Mouse (Mus musculus): ENCODE data around the gene Brsk2.
"Not testable (repeated sequence)": the region's sequence is repeated elsewhere in the genome, so short reads cannot be mapped to it uniquely, and the experiment has no call there.

Gene Brsk2

DNA sequence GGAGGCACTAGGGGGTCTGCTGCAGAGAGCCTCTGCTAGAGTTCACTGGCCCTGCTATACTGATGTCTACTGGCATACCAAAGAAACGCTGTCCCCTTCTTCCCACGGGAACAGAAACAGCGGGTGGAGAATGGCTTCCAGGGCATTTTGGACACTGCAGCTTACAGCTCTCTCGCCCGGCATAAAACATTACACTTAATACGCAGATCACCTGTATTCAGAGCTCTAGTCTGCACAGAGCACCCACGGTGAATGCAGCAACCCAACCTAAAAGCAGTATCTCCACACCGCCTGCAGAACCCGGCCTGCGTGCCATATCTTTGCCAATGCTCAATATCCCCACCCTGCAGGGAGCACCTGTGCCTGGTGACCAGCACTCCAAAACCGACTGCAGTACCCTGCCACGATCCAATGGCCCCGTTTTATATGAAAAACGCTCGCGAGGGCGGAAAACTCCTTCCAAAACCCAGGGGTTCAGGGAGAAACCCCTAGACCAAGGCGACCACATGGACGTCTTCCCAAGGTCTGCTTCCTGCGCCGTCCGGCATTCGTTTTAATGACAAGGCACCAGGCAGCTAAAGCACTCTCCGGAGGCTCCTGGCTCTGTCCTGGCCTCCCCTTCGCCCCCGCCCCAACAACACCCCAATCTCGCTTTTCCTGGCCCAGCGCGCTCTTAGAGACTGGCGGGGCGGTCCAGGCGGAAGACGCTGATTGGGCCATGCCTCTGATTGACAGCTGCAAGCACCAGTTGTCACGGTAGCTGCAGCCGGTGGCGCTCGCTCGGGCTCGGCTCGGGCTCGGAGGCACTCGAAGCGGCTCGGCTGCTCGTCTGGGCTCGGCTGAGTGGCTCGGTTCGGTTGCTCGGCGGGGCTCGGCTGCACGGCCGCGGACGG is at the start of gene Brsk2:
Gene Brsk2, plus strand, starts transcription at position 846 of the 893 bp plus-strand sequence.
- no peak for DNase-seq (ENCODE audit: low spot score)

DNA sequence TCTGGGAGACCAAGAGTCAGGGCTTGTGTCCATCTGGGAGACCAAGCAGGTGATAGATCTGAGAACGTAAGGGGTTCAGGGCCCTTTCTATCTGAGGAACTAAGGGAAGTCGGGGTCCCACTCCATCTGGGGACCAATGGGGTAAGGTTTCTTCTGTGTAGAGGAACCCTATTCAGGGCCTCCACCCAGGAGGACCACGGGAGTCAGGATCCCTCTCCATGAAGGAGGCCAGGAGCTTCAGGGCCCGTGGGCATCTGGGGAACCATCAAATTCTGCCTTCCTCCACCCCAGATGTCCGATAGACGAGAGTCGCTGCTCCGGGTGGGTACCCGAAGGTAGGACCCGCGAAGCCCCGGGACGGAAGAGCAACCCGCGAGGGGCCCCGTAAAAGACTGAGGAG is 47.7 kb upstream of the Brsk2 start:
- peak; percentile 10 for DNase-seq (ENCODE audit: low spot score)

DNA sequence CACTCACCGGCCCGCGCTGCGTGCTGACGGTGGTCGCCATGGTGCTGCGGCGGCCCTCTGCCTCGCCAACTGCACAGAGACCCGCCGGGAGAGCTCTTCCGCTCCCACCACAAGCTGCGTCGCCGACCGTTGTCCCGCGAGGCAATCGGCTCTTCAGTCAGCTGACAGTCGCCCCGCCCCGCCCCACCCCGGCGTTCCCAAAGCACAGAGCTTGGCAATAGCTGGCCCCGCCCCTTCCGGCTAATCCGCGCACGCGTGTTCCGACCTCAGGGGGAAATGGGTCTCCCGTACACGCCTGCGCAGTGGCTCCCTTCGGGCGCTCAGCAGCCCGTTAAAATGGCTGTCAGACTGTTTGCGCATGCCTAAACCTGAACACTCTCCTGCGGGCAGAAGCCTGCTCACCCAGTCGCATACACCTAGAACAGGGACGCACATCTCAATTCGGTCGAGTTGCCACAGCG is 47.3 kb upstream of the Brsk2 start:
- DNase-seq (ENCODE audit: low spot score), result peak; percentile 99

DNA sequence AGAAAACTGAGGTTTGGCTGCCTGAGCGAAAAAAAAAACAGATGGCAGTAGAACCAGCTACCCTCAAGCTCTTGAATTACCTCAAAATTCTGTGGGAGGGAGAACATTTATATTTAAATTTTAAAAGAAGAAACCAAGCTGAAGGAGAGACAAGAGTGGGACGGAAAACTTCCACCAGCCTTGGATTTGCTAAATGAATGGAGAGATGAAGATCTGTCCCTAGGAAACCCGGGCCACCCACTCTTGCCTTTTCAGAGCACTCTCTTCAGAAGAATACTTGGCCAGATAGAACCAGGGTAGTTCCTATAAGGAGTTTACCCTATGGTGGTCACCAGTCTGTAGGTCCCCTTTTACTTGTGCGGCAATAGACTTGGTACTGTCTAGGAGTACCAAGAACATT is 46.8 kb upstream of the Brsk2 start:
- no peak for DNase-seq (ENCODE audit: low spot score)

DNA sequence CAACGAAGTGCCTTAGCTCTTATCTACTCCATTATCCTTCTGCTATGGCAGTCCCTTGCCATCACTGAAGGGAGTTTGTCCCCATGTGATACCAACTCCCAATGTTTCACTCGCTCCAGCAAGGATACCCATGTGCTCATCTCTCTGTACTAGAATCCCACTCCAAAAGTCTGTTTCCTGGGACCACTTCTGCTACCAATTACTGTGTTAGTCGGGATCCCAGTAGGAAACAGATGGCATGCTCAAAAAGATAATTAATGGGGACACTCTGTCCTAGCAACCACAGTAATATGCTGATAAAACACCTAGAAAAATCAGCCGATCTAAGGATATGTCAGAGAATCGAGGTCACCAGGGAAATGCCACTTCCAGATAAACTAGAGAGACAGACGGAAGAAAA is 41.0 kb upstream of the Brsk2 start:
- DNase-seq (ENCODE audit: low spot score), result no peak

DNA sequence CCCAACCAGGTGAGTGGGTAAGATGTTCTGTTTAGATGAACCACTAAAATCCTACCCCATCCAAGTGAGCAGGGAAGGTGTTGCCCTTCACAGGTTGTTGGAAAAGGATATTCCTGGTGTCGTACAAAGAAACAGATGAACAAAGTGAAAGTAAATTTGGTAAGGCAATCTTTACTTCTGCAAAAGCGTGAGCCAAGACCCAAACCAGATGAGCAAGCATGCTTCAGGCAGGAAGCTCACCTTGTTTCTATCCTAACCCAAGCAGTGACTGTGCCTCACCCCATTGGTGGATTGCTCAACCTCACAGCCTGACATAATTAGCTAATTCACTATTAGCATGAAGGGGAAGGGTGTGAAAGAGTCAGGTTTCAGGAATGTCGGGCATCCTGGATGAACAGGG is 38.2 kb upstream of the Brsk2 start:
- DNase-seq (ENCODE audit: low spot score), result no peak

DNA sequence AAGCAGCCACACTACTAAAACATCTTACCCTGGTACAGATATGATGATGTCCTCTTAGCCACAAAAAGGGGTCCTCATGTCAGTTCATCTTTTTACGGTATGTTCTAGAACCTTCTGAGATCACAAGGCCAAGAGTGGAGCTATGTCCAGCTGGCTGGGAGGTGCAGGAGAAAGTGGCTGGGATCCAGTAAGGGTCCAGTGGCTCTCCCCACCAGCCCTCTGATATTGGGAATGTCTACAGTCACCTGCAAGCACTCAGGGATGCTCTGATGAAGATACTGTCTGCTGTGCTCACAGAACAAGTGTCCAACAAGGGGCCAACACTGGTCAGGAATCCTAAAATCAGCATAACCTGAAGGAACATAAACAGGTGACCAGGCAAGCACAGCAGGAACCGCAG is 31.1 kb upstream of the Brsk2 start, which contains the start of gene Tollip:
Gene Tollip, minus strand, starts transcription at position 101 of the 400 bp plus-strand sequence.
- DNase-seq (ENCODE audit: low spot score), result no peak

DNA sequence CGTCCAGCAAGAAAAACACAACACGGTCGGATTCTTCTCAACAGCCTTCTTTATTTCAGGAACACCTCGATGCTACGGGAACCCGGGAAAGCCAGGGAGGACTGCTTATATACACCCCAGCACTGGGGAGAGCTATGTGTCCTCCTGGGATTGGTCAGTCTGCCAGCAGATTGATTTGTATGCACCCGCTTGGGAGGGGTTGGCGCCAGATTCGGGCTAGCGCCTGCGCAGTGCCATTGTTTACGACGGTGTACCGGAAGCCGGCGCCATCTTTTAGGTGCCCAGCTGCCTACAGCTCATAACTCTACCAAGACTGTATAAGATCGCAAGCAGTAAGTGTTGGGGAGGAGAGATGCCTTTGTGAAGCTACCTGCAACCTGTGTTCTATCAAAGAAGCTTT is 25.4 kb upstream of the Brsk2 start:
- DNase-seq (ENCODE audit: low spot score), result not testable (repeated sequence)

DNA sequence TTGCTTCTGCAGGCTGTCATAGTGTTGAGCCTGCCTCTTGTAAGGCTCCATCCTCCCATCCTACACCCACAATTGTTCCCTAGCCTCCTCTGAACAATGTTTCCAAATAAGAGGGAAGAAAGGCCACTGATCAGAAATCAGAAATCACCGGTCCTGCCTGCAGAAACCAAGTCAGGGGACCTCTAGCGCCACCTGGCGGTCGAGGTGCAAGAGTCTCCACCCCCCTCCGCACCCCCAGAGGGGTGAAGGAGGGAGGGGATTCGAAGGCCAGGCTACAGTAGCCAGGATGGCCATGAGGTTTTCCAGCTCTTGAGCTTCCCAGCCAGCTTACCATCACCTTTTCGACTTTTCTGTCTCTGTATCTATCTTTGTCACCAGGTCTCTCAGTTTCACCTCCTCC is 24.6 kb upstream of the Brsk2 start:
- DNase-seq (ENCODE audit: low spot score), result peak; percentile 52

DNA sequence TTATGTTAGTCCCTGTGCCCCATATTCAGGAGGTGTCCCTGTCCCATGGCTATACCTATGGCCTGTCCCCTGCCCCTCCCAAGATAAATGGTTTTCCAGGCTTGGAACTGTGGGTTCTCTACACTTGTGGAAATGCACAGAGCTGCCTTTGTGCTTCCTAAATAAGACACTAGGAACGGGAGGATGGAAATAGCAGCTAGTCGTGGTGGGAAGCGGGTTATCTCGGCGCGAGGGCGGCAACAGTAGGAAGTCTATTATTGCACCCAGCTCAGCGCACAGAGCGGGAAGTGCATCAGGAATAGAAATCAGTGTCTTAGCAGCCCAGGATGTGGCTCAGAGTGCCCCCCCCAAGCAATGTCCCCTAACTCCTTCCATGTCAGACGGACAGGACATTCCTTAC is 20.9 kb upstream of the Brsk2 start:
- no peak for DNase-seq (ENCODE audit: low spot score)

DNA sequence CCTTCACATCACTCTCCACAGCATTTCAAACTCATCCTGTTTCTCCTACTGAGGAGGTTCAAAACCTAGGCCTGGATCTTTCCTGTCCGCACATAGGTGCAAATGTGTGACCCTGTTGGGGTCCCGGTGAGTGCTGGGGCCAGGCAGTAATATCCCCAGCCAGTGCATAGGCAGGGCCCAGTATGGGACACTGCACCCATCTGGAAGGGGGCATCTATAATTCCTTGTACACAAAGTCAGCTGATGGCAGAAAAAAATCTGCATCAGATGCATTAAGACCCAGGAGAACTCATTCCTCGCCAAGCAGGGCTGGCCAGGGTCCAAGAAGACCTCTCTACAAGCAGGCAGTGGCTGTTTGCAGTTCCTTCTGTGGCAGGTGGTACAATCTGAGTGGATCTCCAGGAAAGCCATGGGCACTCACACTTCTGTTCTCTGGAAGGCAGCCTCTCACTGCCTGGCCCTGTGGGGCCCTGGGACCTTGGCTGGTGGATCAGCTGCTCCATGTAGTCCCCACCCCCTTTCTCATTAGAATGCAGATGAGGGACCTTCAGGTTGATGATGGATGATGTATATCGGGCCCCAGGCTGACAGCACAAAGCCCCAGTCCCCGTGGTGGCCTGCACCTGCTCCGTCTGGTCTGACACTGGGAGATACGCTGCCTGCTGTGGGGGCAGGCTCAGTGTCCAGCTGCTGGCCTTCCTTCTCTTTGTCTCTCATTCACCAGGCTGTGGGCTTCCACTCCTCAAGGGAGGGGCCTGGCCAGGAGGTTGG is 15.2 kb upstream of the Brsk2 start:
- no peak for DNase-seq (ENCODE audit: low spot score)

DNA sequence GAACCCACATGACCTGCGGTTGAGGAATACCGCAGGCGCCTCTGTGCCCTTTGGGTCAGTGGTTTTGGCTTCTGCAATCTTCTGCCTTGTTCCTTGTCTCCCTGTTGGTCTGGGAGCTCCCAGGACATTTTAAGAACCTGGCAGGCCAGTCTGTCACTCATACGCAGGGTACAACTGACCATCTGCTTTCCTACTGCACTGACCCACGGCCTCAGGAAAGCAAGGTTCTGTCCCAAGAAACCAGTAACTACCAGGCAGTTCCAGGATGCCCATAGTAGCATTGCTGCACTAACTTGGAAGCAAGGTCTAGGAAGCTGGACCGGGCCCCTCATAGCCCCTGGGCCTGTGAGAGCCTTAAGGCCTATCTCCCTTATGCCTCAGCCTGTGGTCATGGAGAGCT is 14.6 kb upstream of the Brsk2 start:
- DNase-seq (ENCODE audit: low spot score), result no peak

DNA sequence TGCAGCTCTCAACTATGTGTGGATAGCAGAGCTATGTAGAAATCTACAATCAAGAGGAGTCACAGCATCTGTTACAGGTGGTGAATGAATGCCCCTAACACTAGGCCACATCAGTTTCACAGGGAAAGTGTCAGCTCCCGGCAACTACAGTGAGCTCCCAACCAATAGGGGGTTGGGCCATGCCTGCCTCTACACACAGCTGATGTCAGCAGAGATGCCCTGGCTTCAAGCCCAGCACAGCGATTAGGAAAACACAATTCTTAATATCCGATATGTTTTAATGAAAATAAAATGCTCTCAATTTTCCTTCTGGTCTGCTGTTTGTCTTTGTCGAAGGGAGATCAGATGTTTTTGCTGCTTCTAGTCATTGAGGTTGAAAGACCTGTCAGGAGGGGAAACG is 6.1 kb upstream of the Brsk2 start:
- no peak for DNase-seq (ENCODE audit: low spot score)

DNA sequence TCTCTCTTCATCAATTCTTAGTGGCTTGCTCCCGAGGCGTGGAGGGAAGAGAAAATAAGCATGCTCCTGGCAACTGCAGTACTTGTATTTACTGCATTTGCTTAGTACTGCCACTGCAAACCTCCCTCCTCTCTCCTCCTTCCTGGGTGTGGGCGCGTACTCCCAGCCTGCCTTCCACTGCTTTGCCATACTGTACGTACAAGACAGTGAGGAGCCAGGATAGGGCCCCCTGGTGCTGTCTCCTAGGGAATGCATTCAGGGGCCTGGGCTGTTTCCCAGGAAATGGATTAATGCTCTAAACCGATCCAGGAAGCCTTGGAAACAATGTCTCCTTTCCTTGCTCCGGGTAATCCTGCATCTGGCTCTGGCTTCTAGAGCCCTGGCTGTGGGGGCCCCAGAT is 3.6 kb upstream of the Brsk2 start:
- no peak for DNase-seq (ENCODE audit: low spot score)

DNA sequence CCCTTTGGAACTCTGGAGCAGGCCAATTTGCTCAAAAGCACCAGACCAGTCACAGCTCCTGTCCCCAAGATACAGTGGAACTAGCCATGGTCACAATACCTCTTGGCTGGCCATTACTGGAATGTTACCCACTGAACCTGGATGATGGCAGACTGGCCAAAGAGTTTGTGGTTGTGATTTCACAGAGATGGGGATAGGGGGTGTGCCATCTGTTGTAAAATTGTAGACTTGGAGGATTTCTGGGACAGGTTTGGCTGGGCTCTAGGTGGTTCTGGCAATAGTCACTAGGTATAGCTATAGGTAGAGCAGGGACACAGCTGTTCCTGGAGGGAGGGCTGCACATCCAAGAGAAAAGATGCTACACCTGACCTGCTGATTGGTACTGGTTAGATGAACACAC is 2.0 kb upstream of the Brsk2 start:
- DNase-seq (ENCODE audit: low spot score), result no peak

DNA sequence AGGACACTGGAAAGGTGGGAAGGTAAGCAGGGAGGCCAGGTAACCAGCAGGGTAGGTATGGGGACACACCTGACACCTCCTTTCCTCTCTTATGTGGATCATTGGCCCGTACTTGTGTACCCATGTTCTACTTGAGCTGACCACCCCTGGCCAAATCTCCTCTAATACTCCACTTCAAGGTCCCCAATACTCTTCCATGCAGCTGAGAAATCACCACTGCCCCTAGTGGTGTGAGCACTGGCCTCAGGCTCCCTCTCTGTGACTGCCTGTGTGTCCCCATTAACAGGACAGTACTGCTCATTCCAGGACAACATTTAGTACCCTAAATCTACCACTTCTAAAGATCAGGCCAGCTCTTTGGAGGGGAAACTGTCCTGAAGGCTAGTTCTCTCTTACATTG is 1.5 kb upstream of the Brsk2 start:
- no peak for DNase-seq (ENCODE audit: low spot score)

DNA sequence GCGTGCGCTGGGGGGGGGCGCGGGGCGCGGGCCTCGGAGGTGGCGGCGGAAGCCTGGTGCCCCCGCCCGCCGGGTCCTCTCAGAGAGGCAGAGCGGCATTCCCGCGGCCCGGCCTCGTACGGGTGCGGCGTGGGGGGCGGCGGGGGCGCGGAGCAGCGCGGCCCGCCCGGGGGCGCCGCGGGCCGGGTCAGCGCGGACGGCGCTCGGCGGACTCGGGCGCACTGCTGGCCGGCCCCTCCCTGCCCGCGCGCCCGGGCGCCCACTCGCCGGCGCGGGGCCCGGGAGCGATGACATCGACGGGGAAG is 200 bp downstream of the Brsk2 start:
- no peak for DNase-seq (ENCODE audit: low spot score)

DNA sequence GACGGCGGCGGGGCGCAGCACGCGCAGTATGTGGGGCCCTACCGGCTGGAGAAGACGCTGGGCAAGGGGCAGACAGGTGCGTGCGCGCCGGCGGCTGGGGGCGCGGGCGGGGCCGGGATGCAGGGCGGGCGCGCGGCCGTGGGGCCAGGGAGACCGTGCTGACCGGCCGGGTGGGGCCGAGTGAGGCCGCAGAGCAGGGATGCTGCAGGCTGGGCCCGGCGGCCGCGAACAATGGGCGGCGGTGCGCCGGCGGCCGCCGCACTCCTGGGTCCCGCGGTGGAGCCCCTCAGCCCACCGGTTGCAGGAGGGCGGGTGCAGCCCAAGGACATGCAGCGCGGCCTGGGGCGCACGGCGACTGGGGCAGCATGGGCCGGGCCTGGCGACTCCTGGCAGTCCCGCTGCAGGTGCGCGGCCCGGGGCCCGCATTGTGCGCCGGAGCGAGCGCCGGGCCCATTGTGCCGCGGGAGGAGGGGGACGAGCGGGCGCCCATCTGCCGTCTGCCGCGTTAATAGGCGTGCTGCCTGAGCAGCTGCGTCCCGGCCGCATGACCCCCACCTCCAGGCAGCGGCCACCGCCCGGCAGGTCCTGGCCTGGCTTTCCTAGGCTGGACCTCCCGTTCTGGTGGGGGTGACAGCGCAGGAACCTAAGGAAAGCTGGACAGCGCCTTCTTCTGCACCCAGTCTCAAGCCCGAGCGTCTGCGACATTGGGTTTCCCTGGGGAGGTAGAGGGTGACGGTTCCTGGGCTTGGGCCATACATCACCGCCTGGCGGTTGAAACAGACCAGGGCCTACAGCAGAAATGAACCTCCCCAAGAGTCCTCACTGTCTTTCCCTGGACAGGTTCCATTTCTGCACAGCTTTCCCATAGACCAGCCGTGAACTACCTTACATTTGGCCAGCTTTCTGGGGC is 808 bp downstream of the Brsk2 start:
- no peak for DNase-seq (ENCODE audit: low spot score)

DNA sequence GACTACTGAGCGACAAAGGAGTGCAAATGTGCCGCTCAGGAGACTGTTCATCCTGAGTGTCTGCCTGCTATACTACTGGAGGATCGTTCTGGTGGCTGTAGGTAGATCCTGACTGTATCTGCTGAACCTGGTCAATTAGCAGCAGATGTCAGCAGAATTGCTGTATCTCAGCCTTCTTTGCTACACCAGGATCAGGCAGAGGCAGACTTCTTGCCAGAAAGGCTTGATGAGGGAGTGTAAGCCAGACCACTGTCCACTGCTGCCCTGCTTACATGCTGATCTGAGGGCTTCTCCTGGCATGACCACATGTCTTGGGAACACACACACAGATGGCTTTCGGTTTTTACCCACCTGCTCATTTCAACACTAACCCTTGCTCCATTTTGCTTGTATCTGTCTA is 2.3 kb downstream of the Brsk2 start:
- no peak for DNase-seq (ENCODE audit: low spot score)

DNA sequence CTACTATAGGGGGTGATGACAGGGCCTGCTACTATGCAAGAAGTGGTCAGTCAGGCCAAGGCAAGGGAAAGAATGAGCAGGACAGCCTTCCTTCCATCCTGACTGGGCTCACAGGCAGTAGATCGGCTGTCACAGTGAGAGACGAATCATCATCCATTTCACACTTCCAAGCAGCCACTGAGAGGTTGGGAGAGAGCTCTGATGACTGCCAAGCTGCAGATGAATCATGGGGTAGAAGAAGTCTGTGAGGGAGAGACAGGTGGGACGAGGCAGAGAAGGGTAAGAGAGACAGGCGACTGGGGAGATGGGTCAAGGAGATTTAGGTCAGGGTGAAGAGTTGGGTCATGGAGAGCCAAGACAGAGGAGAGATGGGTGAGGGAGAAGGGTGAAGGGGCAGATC is 3.4 kb downstream of the Brsk2 start:
- DNase-seq (ENCODE audit: low spot score), result no peak

DNA sequence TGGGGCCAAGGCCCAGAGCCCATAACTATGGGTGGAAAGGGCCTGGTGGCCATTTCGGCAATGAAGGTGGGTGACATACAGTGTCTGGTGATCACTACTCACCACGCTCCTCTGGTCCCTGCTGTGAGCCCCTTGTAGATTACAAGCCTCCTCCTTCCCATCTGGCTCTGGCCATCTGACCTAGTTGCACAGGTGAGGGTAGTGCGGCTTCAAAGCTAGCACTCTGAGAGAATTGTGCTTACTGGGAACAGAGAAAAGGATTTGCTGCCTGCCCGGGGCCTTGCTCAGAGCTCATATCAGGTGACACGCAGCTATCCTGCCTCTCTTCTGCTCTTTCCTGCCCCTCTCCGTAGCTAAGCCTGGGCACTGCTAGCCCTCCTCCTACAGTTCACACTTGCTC is 4.1 kb downstream of the Brsk2 start:
- DNase-seq (ENCODE audit: low spot score), result no peak

DNA sequence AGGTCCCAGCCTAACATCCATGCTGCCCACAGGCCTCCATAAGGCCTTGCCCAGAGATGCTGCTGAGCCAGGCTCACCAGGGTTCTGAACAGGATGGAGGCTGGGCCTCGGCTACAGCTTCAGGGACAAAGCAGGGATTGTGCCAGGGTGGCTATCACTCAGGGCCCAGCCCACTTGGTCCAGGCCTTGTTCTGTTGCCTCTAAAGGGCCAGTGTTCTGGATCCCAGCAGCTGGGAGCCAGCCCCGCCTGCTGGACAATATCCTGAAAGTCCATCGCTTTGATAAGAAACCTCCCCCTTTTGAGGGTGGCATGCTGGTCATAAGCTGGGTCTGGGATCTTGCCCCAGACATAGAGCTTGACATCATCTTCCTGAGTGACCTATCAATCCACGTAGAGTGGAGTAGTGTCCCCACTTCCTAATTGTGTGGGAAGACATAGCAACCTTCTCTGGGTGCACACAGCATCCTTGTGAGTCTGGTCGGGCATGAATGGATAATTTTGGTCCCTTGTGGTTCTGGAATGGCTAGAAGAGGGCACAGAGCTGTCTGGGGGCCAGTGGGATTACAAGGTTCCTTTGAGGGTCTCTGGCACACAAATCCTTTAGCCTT is 6.1 kb downstream of the Brsk2 start:
- DNase-seq (ENCODE audit: low spot score), result no peak
